Mouse (Mus musculus) lung, adult 10 weeks (tissue): ENCODE data around the gene Serpina6. TPM values are rescaled to one million over a fixed set of nuclear protein-coding genes. Genes with fewer than 3 reads are reported as not detected.

ENCODE experiments used
- polyA plus RNA-seq: library from polyadenylated mRNA; stranded (reverse); fragments of 350-450 nt; fragmentation: Illumina TruSeq; extraction: RNeasy Lipid Tissue Mini Kit (QIAGEN cat#74804); gene quantifications from one replicate; pipeline ENCODE4 v1.2.3, GENCODE M21; 2014; ENCODE audit warnings: low read depth, low replicate concordance; ENCODE audit not compliant: insufficient read depth

Gene Serpina6
- polyA plus RNA-seq, result not detected

GRCm38 (mm10) chr12:103656848-103657626 is at the start of gene Serpina6:
Gene Serpina6, minus strand, starts transcription at chr12:103657212.

DNA sequence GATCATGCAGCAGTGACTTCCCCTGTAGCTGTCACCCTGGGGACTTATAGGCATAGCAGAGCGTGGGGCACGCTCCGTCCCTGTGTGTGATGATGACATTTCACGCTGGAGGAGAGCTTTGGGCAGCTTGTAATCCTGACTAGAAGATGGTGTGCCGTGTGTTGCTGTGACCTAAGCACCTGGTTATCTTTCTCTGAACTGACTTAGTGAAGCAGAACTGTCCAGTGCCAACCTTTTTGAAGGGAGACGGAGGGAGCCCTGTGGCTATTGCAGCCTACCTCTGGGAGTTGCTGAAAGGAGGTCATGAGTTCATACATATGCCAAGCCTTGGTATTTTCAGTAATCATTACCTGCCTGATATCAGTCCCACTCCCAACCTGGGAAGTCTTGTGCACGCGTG is 38.4 kb upstream of the Serpina6 start, which contains the start of gene Serpina1f:
TSS of gene Serpina1f (minus strand) at position 101 of the 400 bp plus-strand sequence.

GRCm38 (mm10) chr12:103676039-103676438 is 19.0 kb upstream of the Serpina6 start, which contains the start of gene Serpina16:
Gene Serpina16, minus strand, starts transcription at chr12:103676139.

GRCm38 (mm10) chr12:103631203-103631612 is 25.8 kb downstream of the Serpina6 start, which contains the start of gene Serpina10:
Gene Serpina10, minus strand, starts transcription at chr12:103631444.

Other genes starting within 250 kb of the Serpina6 start
- gene 9330161L09Rik, start 249.4 kb downstream of the Serpina6 start, polyA plus RNA-seq, result 0.25 TPM
- gene Ddx24, start 231.4 kb downstream of the Serpina6 start, polyA plus RNA-seq, result 40.4 TPM
- gene Ifi27, start 223.0 kb downstream of the Serpina6 start, polyA plus RNA-seq, result 253 TPM
- gene Ifi27l2a, start 213.5 kb downstream of the Serpina6 start, polyA plus RNA-seq, result 865 TPM
- 0.30 TPM for gene Ifi27l2b, start 200.0 kb downstream of the Serpina6 start, polyA plus RNA-seq
- gene Ppp4r4, start 124.9 kb downstream of the Serpina6 start, polyA plus RNA-seq, result 2.8 TPM
- gene Serpina10, start 25.8 kb downstream of the Serpina6 start, polyA plus RNA-seq, result 0.50 TPM
- not detected for gene Serpina16, start 18.9 kb upstream of the Serpina6 start, polyA plus RNA-seq
- gene Serpina1f, start 38.3 kb upstream of the Serpina6 start, polyA plus RNA-seq, result not detected
- gene Serpina1d, start 116.4 kb upstream of the Serpina6 start, polyA plus RNA-seq, result not detected
- 0.28 TPM for gene Serpina1b, start 173.2 kb upstream of the Serpina6 start, polyA plus RNA-seq
- 0.21 TPM for gene Serpina1a, start 206.3 kb upstream of the Serpina6 start, polyA plus RNA-seq
- not detected for gene Serpina1c, start 247.7 kb upstream of the Serpina6 start, polyA plus RNA-seq